Mouse (Mus musculus) liver, postnatal 0 days (tissue): Measurements from ENCODE around the gene Gm30191. TPM values are rescaled to one million over a fixed set of nuclear protein-coding genes. Genes with fewer than 3 reads are reported as not detected.

Source experiments
- ATAC-seq: fragments of 200-750 bp; cut with Nextera tagmentation; 2 replicates; pipeline ENCODE4 v1.8.0; 2017; ENCODE audit warnings: mild to moderate bottlenecking, moderate library complexity
- DNase-seq: peaks from one replicate; pipeline ENCODE4 v3.0.0-alpha.2; 2016
- H3K27ac ChIP-seq: fragments of 300-500 bp; sonication (generic); 2 replicates; pipeline ENCODE4 v1.5.1; 2014; ENCODE audit warnings: antibody characterized with exemption, moderate library complexity, mild to moderate bottlenecking, low read depth
- H3K27me3 ChIP-seq: fragments of 300-500 bp; sonication (generic); 2 replicates; pipeline ENCODE4 v1.6.1; 2014; ENCODE audit warnings: low read length, control low read depth, mixed read lengths; ENCODE audit not compliant: insufficient read depth
- H3K36me3 ChIP-seq: fragments of 300-500 bp; sonication (generic); replicated peaks from 2 replicates; pipeline ENCODE4 v1.6.1; 2014; ENCODE audit warnings: mild to moderate bottlenecking, control low read depth, low read length, moderate library complexity, mixed read lengths; ENCODE audit not compliant: insufficient read depth
- H3K4me1 ChIP-seq: fragments of 300-500 bp; sonication (generic); 2 replicates; pipeline ENCODE4 v1.6.1; 2014; ENCODE audit warnings: antibody characterized with exemption, mild to moderate bottlenecking, control low read depth; ENCODE audit not compliant: insufficient read depth
- H3K4me2 ChIP-seq: fragments of 300-500 bp; sonication (generic); 2 replicates; pipeline ENCODE4 v1.6.1; 2014; ENCODE audit warnings: low read depth, mild to moderate bottlenecking, low read length, moderate library complexity, mixed read lengths
- H3K4me3 ChIP-seq: fragments of 300-500 bp; sonication (generic); 2 replicates; pipeline ENCODE4 v1.5.1; 2014; ENCODE audit warnings: low read depth, low read length
- H3K9ac ChIP-seq: fragments of 300-500 bp; sonication (generic); replicated peaks from 2 replicates; pipeline ENCODE4 v1.6.1; 2014; ENCODE audit warnings: mild to moderate bottlenecking, moderate library complexity
- H3K9me3 ChIP-seq: fragments of 300-500 bp; sonication (generic); 2 replicates; pipeline ENCODE4 v1.6.1; 2016; ENCODE audit warnings: mild to moderate bottlenecking, control low read depth, low read length, mixed read lengths
- CTCF ChIP-seq: sonication (generic); IDR thresholded peaks from 2 replicates; pipeline ENCODE4 v1.5.1; 2016; ENCODE audit warnings: antibody characterized with exemption, low read depth
- EP300 ChIP-seq: IDR thresholded peaks from 2 replicates; pipeline ENCODE4 v1.6.1; 2016; ENCODE audit warnings: antibody characterized with exemption, low read depth, mild to moderate bottlenecking
- WGBS: fragments of 180-500 bp; shearing (Covaris S2); extraction: QIAGEN DNeasy Blood & Tissue Kit; methylation state at CpG from one replicate; pipeline ENCODE4 v1.1.7; 2014; ENCODE audit not compliant: insufficient replicate concordance; 5-methylcytosine and 5-hydroxymethylcytosine counted together
- polyA plus RNA-seq: library from polyadenylated mRNA; unstranded; fragments of >200 nt; fragmentation: Nextera tagmentation; extraction: Ambion mirVana; gene quantifications from 2 replicates; pipeline ENCODE4 v1.2.1, GENCODE M21; 2015

Gm30191 gene
- polyA plus RNA-seq, 1 experiment from 2014 or later = not detected

DNA sequence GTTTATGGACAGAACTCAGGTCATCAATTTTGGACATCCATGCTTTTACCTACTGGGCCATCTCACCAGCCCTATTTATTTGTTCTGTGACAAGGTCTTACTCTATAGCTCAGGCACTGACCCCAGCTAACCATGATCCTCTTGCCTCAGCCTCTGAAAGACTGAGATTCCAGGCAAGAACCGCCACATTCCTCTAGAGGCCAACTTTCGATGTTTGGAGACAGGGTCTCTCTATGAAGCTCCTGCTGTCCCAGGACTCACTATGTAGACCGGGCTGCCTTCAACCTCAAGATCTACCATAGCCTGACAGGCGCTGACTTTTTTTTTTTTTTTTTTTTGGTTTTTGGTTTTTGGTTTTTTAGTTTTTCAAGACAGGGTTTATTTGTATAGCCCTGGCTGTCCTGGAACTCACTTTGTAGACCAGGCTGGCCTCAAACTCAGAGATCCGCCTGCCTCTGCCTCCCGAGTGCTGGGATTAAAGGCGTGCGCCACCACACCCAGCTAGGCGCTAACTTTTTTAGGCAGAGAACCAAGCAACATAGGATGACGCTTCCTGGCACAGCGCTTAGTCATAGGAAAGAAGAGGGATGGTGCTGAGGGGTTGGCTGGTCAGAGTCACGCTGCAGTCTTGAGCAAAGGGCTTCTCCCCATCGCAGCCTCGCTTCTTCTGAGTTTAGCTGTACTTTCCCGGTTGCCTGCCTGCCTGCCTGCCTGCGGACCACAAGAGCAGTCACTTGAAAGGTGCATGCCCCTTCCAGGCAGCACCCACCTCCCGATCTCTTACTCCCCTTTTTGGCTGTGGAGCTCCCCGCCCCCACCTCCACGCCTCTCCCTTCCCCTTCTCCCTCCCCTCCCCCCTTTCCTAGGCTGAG is 52.1 kb downstream of the Gm30191 start:
- TF ChIP-seq EP300 (no peak), CTCF (no peak)
- Histone ChIP-seq H3K27ac (no peak overlapping the region), H3K4me1 (no peaks in the 10 kb centered on the region), H3K4me3 (no peak overlapping the region), H3K36me3 (no peaks in the 10 kb centered on the region), H3K4me2 (no peak overlapping the region), H3K9ac (no peak overlapping the region), H3K9me3 (0 out of 2 replicates have a peak, but pooled peaks cover 2% of the 10 kb centered on the region), H3K27me3 (peaks cover 4% of the 10 kb centered on the region; the same call in 1 of the 2 replicates)
- WGBS = 61% methylated on average over 19 of the region's 19 CpGs
- ATAC-seq = no peak
- no peak for DNase-seq

DNA sequence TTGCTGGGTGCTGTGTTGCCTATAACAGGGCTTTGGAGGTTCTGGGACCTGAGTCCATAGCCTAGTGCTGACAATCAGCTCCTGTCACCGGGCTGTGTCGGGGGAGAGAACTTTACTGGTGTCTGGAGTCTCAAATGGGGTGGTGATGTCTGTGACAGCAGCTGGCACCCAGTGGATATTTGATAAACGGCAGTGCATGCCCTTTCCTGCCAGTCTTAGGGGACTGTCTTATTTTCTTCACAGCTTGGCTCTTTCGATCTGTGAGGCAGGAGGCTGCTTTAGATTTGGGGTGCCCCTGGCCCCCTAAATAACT is 52.7 kb downstream of the Gm30191 start:
- H3K4me3 ChIP-seq = no peak overlapping the region
- no peaks in the 10 kb centered on the region for H3K27me3 ChIP-seq
- H3K27ac ChIP-seq = no peak overlapping the region
- TF ChIP-seq EP300 (no peak), CTCF (no peak)
- no peak overlapping the region for H3K9ac ChIP-seq
- no peak for DNase-seq
- ATAC-seq = no peak
- no peak overlapping the region for H3K4me2 ChIP-seq
- WGBS = 52% methylated on average over 4 of the region's 4 CpGs
- H3K36me3 ChIP-seq = no peaks in the 10 kb centered on the region
- H3K9me3 ChIP-seq = 0 out of 2 replicates have a peak, but pooled peaks cover 2% of the 10 kb centered on the region
- no peaks in the 10 kb centered on the region for H3K4me1 ChIP-seq

Other genes with a start within 250 kb of the Gm30191 start
- 8.3 and 10.3 TPM in 2 replicates for gene Dhdds, start 246.0 kb upstream of the Gm30191 start, polyA plus RNA-seq
- gene Lin28a, start 228.1 kb upstream of the Gm30191 start, polyA plus RNA-seq = 0.87 and 1.1 TPM in 2 replicates
- gene Zfp683, start 193.1 kb upstream of the Gm30191 start, polyA plus RNA-seq = not detected in 2 replicates
- gene Crybg2, start 186.1 kb upstream of the Gm30191 start, polyA plus RNA-seq = 0.69 and 1.4 TPM in 2 replicates
- 114 and 125 TPM in 2 replicates for gene Cd52, start 151.9 kb upstream of the Gm30191 start, polyA plus RNA-seq
- 0.88 and 0.99 TPM in 2 replicates for gene Ubxn11, start 144.4 kb upstream of the Gm30191 start, polyA plus RNA-seq
- 198 and 215 TPM in 2 replicates for gene Sh3bgrl3, start 118.1 kb upstream of the Gm30191 start, polyA plus RNA-seq
- gene Cep85, start 59.8 kb upstream of the Gm30191 start, polyA plus RNA-seq = 65.6 and 98.1 TPM in 2 replicates
- gene Gm7534, start 43.9 kb upstream of the Gm30191 start, polyA plus RNA-seq = not detected in 2 replicates
- not detected in 2 replicates for gene Catsper4, start 19.6 kb upstream of the Gm30191 start, polyA plus RNA-seq
- 0.08 and 0.20 TPM in 2 replicates for gene Cnksr1, start 8.5 kb upstream of the Gm30191 start, polyA plus RNA-seq
- gene E130218I03Rik, start 3.3 kb upstream of the Gm30191 start, polyA plus RNA-seq = 0.23 and 0.33 TPM in 2 replicates
- 6.1 and 6.2 TPM in 2 replicates for gene Zfp593, start 1.3 kb upstream of the Gm30191 start, polyA plus RNA-seq
- gene Grrp1, start 7.2 kb downstream of the Gm30191 start, polyA plus RNA-seq = 1.4 and 1.5 TPM in 2 replicates
- 5.9 and 7.2 TPM in 2 replicates for gene Pdik1l, start 41.0 kb downstream of the Gm30191 start, polyA plus RNA-seq
- 0.34 and 0.69 TPM in 2 replicates for gene Trim63, start 68.2 kb downstream of the Gm30191 start, polyA plus RNA-seq
- gene Slc30a2, start 96.2 kb downstream of the Gm30191 start, polyA plus RNA-seq = not detected in 2 replicates
- 0.20 and 0.33 TPM in 2 replicates for gene Extl1, start 136.9 kb downstream of the Gm30191 start, polyA plus RNA-seq
- 13.5 and 14.3 TPM in 2 replicates for gene Pafah2, start 149.4 kb downstream of the Gm30191 start, polyA plus RNA-seq
- 249 and 258 TPM in 2 replicates for gene Stmn1, start 221.4 kb downstream of the Gm30191 start, polyA plus RNA-seq
- 12.4 and 17.8 TPM in 2 replicates for gene Paqr7, start 249.8 kb downstream of the Gm30191 start, polyA plus RNA-seq